Mouse (Mus musculus) induced T-regulatory cell, adult 2 months (primary cell): Measurements from ENCODE around the gene Nap1l1.
A peak's percentile ranks its signal among the peaks of the same experiment; 100 is the strongest.
"Not testable (repeated sequence)": the region's sequence is repeated elsewhere in the genome, so short reads cannot be mapped to it uniquely, and the experiment has no call there.

ENCODE experiments used
- DNase-seq: peaks from one replicate; pipeline ENCODE4 v3.0.0-alpha.2; 2012; ENCODE audit warnings: low read depth

Gene Nap1l1

DNA sequence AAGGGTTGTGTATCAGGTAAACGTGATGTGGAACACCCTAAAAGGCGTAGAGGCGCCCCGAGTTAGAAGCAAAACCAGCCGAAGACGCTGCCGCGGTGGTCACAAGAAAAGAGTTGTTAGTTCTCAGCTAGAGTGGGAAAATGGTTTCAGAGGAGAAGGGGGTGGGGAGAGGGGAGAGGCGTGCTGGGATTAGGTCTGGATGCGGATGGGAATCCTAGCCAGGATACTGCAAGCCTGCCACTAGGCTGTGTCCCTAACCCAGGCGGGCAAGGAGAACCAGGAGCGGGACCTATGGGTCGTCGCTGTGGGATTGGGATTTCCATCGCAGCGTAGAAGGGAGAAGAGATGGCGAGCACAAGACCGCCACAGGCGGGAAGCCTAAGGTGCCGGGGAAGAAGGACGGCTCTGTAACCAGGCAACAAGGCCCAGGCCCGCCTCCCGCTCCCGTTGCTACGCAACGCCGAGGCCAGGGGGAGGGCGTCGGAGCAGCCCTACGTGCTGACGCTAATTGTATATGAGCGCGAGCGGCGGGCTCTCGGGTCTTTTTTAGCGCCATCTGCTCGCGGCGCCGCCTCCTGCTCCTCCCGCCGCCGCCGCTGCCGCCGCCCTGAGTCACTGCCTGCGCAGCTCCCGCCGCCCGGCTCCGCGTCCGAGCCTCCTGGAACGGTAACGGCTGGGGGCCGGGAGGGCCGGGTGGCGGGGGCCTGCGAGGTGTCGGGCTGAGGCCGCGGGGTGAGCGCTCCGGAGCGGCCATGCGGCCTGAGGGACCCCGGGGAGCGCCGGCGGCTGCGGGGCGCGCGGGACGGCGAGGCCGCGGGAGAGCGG is at the start of gene Nap1l1:
TSS of gene Nap1l1 (plus strand) at position 538 of the 825 bp plus-strand sequence.
- peak; percentile 98 for DNase-seq

DNA sequence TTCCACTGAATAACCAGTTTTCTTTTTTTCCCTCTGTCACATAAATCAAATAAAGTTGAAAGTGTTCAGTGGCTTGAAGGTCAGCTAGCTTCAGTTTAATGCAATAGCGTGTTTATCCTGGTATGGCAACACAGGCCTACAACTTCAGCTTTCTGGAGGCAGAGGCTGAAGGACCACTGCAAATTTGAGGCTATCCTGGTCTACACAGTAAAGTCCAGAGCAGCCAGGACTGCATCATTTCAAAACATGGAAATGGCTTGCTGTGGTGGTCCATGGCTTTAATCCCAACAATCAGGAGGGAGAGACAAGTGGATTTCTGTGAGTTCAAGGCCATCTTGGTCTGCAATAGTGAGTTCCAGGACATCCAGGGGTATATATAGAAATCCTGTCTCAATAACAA is 46.5 kb upstream of the Nap1l1 start:
- DNase-seq = no peak

DNA sequence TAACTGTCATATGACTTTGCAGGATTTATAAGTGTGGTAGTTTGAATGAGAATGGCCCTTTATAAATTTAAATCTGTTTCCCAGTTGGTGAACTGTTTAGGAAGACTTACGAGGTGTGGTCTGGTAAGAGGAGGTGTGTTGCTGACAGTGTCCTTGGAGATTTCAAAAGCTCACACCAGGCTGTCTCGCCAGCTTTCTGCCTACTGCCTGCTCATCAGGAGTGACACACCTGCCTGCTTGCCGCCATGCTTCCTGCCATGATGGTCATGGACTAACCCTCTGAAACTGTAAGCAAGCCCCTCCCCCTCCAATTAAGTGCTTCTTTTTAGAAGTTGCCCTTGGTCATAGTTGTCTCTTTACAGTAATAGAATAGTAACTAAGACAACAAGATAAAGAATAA is 39.5 kb upstream of the Nap1l1 start:
- no peak for DNase-seq

DNA sequence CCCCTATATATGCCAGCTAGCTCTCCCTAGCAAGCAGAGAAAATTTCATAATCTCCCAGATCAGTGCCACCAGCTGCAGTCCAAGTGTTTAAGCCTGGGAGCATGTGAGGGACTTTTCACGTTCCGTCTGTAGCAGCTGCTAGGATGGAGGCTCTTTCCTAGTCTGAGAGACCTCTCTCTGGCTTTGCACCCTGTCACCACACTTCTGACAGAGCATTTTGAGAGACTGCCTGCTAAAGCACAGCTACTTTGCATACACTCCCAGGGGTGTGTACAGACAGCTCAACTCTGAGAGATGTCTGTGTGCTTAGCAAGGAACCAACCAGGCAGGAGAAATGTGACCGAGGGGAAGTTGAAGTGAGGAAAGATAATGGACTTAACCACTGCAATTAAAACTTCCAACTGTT is 32.0 kb upstream of the Nap1l1 start:
- DNase-seq = no peak

DNA sequence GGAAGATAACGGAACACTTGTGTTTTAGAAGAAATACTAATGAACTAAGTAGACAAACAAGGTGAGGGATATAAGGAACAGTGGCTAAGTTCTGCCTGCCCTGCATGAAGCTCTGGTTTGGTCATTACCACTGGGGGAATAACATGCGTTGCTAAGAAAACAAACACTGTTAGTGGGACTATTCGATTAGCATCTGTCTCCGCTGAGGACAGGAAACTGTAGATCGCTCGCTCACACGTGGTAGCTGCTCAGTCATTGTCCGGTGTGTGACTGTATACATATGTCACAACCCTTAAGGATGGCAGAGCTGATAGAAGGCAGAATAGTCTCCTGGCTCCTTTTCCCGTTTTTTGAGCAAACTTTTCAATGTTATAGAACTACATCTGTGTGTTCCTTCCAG is 28.8 kb upstream of the Nap1l1 start:
- no peak for DNase-seq

DNA sequence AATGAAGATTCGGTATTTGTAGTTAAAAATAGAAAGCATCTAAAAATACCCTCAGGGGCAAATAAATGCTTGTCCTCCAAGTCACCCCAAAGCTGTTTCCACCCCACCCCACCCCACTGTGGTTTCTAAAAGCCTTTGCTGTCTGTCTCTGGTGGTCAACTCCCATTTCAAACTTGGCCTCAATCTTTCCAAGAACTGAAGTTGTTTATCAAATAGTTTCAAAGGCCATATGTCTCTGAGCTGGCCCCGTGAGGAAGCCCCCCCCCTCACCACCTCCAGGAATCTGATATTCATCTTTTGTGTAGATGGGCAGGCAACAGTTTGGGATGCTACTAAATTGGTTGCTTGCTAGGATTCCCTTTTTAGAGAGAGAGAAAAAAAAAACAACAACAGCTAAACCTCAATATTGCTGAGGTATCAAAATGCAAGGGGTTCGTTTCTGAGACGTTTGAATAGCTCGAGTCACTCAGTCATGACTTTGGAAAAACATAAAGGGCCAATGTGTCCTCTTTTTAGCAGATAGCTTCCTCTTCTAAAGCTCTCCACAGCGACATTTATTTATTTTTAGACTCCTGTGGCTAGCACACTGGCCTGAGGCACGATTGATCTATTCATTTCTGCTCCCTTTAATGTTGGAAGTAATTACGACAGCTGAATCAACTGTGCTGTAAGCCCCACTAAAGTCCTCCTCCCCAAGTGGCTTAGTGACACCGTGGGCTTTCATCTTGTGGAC is 26.9 kb upstream of the Nap1l1 start:
- no peak for DNase-seq

DNA sequence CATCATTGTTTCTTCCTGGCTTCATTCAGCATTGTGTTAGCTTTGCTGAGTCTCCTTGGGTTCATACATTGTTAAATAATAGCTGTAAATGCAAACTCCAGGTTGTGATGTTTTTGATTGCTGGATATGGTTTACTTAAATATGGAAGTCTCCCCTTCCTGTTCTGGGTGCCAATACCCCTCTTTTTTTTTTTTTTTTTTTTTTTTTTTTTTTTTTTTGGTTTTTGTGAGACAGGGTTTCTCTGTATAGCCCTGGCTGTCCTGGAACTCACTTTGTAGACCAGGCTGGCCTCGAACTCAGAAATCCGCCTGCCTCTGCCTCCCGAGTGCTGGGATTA is 26.4 kb upstream of the Nap1l1 start:
- DNase-seq = not testable (repeated sequence)

DNA sequence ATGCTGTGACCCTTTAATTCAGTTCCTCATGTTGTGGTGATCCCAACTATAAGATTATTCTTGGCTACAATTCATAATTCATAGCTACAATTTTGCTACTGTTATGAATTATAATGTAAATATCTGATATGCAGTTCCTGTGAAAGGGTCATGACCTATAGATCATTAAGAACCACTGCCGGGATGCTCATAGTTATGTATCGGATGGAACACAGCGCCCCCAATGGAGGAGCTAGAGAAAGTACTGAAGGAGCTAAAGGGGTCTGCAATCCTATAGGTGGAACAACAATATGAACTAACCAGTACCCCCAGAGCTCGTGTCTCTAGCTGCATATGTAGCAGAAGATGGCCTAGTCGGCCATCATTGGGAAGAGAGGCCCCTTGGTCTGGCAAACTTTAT is 23.4 kb upstream of the Nap1l1 start:
- DNase-seq = not testable (repeated sequence)

DNA sequence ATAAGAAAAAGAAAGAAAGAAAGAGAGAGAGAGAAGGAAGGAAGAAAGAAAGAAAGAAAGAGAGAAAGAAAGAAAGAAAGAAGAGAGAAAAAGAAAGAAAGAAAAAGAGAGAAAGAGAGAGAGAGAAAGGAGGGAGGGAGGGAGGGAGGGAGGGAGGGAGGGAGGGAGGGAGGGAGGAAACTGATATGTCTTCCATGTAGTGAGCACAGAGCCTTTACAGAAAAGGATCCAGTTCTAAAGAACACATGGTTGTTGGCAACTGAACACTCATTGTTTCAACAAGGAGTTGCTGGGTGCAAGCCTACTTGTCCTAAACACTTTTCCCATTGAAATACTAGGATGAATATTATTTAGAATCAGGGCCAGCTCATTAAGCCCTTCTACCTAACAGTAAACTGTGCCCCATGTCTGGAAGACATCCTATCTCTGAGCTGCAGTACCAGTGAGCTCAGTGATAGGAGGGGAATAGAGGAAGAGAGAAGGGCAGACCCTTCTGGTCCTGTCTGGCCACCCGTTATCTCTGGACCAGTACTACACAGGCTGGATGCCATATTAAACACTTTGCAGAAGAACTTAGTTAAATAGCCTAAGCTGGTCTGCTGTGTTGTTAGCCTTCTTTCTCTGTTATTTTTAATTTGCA is 21.2 kb upstream of the Nap1l1 start:
- DNase-seq = no peak

DNA sequence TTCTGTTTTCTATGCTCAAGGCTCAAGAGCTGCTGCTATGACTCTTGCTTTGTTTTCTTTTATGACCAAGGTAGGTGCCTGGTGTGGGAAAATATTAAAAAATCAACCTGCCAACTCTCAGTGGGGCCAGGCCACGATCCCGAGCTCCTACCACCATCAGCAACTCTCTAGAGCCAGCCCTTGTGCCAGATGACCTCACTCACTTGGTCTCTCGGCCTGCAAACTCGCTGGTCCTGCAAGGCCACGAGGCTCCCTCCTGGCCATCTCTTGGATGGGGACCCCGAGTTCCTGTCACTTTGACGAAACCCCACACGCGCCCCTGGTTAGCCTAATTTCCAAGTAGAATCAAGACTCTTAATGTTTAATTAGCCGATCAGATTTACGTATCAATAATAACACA is 20.6 kb upstream of the Nap1l1 start:
- DNase-seq = no peak

DNA sequence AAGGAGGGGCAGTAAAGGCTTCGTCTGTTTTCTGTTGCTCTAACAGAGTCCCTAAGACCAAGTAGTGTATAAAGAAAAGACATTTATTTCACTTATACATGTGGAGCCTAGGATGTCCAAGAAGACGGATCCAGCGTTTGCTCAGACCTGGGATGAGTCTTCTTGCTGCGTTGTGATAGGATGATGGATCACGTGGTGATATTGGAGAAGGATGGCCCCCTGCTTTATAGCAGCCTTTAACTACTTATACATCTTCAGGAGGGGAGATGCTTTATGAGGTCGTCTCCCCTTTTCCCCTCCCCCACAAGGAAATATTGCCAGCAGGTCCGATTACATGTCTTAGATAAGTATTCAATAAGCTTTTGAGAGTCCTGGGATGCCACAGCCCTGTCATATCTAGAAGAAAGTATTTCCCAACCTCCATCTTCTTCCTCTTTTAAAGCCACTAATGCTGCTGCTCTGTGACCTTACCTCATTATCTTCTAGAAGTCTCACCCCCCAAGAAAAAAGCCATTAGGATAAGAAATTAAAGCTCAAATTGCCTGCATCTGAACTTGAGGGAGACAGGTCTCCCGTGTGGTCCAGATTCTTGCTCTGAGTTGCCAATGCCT is 18.2 kb upstream of the Nap1l1 start:
- DNase-seq = no peak

DNA sequence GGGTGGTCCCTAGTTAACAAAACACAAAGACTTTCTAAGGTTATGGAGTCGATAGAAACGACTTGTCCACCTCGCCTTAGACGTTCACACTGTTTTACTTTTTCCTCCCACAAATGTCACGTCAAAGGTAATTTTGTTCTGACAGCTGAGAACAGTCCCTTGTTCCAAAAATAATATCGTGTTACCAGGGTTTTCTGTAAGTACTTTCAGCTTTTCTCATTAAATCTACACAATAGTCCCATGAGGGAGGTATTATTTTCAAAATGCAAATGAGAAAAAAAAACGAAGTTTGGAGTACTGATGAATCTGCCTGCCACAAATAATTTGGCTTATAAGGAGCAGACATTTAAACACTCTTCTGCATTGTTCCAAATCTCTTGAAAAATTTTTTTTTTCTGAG is 14.9 kb upstream of the Nap1l1 start:
- DNase-seq = no peak

DNA sequence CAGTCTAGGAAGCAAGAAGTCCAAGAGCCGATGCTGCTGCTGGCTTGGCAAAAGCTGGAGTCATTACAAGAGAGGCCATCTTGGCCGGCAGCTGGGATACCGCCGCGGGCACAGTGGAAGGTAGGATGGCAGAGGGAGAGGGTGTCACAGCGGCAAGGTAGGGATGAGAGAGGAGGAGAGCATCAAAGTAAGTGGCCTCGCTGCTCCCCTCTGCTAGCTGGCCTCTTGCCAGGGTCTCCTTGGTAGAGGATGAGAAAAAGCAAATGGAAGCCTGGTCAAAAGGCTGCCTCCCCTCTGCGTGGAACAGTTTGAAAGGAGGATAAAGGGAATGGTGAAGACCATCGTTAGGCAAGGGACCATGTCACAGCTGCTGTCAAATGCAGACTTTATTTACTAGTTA is 14.0 kb upstream of the Nap1l1 start:
- no peak for DNase-seq

DNA sequence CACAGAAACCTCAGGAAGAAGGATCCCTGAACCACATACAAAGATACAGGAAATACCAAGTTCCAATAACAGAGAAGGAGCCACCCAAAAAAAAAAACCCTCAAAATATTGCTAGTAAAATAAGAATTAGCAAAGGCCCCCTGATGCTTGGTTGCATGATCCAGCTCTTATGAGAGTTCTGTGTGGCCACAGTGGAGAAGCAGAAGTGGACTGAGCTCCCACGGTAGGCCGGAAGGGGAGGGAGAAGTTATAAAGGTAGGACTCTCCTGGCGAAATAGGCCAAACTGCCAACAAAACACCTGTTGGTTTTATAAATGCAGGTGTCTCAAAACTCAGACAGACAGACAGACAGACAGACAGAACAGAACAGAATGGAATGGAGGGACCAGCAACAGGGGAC is 13.1 kb upstream of the Nap1l1 start:
- no peak for DNase-seq

DNA sequence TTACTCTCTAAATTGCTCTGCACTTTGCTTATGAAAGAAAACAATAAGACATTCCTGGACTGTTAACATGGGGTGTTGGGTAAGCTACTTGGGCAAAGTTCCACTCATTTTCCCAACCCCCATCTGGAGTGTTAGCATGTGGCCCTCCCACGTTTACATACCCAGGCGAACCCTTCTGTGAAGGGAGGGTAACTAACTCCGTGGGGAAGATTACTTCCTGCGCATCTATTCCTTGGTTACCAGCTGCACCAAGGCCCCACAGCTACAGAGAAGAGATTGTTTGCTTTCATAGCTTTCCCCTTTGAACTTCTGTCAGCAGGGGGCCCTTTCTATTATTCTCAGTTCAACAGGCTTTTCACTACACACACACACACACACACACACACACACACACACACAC is 12.6 kb upstream of the Nap1l1 start:
- no peak for DNase-seq

DNA sequence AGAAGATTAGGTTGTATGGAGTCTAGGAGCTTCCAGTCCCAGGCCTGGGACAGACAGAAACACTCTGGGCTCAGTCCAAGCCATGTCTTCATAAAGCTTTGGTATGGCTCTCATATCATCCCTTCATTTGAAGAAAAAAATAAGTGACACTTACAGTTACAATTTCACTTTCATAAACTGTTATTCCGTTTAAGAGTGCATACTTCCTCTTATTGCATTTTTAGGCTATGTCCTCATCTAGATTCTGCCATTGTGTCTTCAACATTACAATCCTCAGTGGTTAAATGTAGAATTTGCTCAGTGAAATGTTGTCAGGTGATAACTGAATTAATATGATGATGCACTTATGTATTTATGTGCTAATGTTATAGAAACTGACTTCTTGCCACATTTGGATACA is 8.2 kb upstream of the Nap1l1 start:
- no peak for DNase-seq

DNA sequence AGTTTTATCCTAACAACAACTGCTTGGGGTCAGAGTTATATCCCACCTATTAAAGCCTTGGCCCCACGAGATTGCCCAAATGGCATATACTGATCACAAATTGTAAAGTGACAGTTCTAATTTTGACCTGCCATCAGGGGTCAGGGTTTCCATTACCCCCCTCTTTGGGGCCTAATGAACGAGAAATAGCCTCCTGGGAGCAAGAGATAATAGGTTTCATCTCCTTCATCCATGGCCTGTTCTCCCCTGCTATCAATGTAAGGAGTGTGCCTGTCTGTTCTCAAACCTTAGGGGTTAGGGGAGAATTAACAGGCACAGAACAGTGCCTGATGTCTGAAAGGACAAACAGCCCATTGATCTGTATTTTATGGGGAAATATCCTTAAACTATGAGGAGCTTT is 7.6 kb upstream of the Nap1l1 start:
- DNase-seq = no peak

DNA sequence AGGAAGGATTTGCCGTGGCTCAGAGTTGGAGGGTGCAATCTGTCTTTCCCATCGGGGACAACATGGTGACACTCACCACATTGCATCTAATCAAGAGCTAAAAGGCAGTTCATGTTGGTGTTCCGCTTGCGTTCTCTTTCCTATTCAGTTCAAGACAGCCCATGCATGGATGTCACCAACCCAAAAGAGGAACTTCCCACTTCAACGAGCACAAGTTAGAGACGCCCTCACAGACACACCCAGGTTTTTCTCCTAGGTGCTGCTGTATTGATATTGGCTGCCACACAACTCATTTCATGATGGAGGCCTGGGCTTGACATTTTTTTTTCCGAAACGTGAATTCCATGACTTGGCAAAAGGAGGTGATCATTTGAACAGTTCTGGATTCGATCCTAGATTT is 1.9 kb upstream of the Nap1l1 start:
- DNase-seq = no peak

DNA sequence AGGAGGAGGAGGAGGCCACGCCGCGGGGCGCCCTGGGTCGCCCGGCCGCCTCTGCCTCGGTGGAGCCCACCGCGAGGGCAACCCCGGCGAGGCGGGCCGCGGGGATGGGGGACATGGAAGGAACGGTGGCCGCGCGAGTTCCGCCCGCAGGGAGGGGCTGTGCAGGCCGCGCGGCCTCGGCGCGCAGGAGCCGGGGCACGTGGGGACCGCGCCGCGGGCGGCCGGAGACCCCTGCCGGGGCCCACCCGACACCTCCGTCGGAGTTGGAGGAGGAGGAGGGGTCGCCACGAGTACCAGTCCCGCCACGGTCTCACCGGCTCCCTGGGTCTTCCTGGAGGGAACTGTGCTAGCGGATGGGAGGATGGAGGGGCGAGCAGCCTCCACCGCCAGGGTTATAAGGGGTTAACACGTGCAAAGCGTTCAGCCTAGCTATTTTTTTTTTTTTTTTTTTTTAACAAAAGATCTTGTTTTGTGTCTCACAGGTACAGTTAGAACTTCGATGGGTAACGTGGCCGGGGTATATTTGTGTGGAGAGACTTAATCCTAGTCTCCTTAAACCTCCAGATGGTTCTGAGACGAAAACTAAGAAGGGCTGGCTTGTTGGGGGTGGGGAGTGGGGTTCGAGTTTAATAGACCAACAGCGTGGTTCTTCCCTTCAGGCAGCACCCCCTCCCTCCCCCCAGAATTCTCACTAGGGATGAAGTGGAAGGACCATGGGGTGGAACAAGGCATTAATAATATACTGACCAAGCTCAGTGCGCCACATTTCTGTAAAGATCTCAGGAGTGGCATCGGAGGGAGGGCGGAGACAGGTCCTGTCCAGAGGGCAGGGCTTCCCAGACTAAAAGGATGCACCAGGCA is 718 bp downstream of the Nap1l1 start:
- DNase-seq = peak; percentile 57

DNA sequence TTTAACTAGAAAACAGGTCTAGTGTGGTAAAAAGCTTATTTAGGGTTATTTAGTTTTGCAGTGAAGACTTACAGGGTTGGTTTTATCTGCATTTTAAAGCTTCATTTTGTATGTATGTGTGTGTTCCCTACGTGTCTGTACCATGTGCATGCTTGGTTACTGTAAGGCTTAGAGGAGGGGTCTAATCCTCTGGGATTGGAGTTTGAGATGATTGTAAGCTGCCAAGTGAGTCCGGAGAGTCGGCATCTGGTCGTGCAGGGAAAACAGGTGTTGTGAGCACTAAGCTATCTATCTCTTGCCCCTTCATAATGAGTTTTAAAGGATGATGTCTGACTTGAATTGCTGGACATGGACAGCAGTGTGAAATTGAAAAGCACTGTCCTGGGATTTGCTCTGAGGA is 3.3 kb downstream of the Nap1l1 start:
- DNase-seq = no peak

DNA sequence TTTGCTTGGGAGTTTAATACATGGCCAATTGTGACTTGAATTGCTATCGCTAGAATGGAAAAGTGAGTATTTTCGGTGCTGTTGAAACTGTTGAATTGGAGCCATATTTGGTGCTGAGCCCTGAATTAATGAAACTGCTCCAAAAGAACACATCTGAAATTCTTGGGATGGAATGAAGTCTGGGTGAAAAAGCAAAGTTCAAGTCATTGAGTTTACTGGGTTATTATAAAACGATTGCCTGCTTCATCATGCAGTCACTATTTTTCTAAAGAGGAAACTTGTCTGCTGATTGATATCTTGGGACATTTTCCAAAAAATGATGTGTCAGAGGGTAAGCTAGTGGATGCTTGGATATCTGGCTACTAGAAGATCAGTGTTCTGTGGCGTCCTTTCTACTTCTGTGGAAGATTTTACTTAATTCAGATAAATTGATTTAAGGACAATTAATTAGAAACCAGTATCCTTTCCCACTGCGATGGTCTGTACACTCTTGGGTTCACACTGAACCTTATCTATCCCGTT is 4.0 kb downstream of the Nap1l1 start:
- no peak for DNase-seq

DNA sequence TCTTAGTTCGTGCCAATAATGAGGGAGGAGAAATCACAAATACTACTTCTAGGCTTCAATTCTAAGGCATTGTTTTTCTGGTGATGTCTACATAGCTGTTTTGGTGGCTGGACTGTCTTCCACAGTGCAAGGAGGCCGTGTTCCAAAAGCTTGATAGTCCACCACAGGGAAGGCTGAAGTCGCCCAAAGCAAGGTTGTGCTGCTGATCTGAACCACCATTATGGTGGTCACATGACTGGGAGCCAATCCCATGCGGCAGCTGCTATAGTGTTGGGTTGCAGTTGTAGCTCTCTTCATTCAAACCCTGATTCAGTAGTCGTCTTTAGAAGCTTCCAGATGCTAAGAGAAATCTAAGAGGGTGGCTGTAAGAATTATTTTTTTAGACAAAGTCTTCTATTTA is 6.6 kb downstream of the Nap1l1 start:
- no peak for DNase-seq
